Mouse (Mus musculus) kidney, embryonic 16.5 days (tissue): ENCODE results near the gene Gm43064. TPM values are rescaled to one million over a fixed set of nuclear protein-coding genes. Genes with fewer than 3 reads are reported as not detected.
A peak's percentile ranks its signal among the peaks of the same experiment; 100 is the strongest.
"Not testable (repeated sequence)": the region's sequence is repeated elsewhere in the genome, so short reads cannot be mapped to it uniquely, and the experiment has no call there.

Experiments used
- ATAC-seq: fragments of 200-750 bp; cut with Nextera tagmentation; 2 replicates; pipeline ENCODE4 v1.8.0; 2017; ENCODE audit warnings: moderate TSS enrichment; ENCODE audit not compliant: low FRiP score, low TSS enrichment
- H3K27ac ChIP-seq: fragments of 300-500 bp; sonication (generic); 2 replicates; pipeline ENCODE4 v1.5.1; 2014; ENCODE audit warnings: low read length
- H3K27me3 ChIP-seq: fragments of 300-500 bp; sonication (generic); 2 replicates; pipeline ENCODE4 v1.6.1; 2014; ENCODE audit warnings: low read length, control low read depth, mixed read lengths; ENCODE audit not compliant: insufficient read depth
- H3K36me3 ChIP-seq: fragments of 300-500 bp; sonication (generic); 2 replicates; pipeline ENCODE4 v1.6.1; 2014; ENCODE audit warnings: low read length, control low read depth, mixed read lengths; ENCODE audit not compliant: insufficient read depth
- H3K4me1 ChIP-seq: fragments of 300-500 bp; sonication (generic); 2 replicates; pipeline ENCODE4 v1.6.1; 2014; ENCODE audit warnings: low read length, control low read depth, mixed read lengths; ENCODE audit not compliant: insufficient read depth
- H3K4me2 ChIP-seq: fragments of 300-500 bp; sonication (generic); replicated peaks from 2 replicates; pipeline ENCODE4 v1.6.1; 2014; ENCODE audit warnings: low read depth, low read length
- H3K4me3 ChIP-seq: fragments of 300-500 bp; sonication (generic); 2 replicates; pipeline ENCODE4 v1.5.1; 2014; ENCODE audit warnings: mild to moderate bottlenecking, low read length
- H3K9ac ChIP-seq: fragments of 300-500 bp; sonication (generic); replicated peaks from 2 replicates; pipeline ENCODE4 v1.6.1; 2014; ENCODE audit warnings: low read length
- H3K9me3 ChIP-seq: fragments of 300-500 bp; sonication (generic); 2 replicates; pipeline ENCODE4 v1.6.1; 2016; ENCODE audit warnings: low read length, control low read depth
- WGBS: fragments of 180-500 bp; shearing (Covaris S2); extraction: QIAGEN DNeasy Blood & Tissue Kit; methylation state at CpG from one replicate; pipeline ENCODE4 v1.1.7; 2014; 5-methylcytosine and 5-hydroxymethylcytosine counted together
- polyA plus RNA-seq: library from polyadenylated mRNA; unstranded; fragments of >200 nt; fragmentation: Nextera tagmentation; extraction: Ambion mirVana; gene quantifications from 2 replicates; pipeline ENCODE4 v1.2.1, GENCODE M21; 2015

Gm43064 gene
- polyA plus RNA-seq, 1 experiment from 2014 or later, result 0.11 TPM

DNA sequence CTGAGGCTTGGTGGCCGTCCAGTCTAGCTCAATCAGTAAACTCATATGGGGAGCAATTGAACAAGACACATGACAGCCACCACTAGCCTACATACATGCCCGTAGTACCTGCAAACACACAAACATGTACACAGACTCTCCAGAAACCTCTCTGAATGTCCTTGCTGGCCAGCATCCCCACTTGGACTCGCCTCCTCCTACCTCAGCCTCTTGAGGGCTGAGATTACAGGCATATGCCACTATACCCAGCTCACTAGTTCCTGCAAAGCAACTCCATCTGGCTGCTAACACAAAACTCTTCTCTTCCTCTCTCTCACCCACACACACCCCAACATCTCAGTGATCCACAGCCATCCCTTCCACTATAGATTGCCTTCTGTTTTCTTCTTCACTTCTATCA, 29.1 kb upstream of the Gm43064 start:
- no peak overlapping the region for H3K4me3 ChIP-seq
- H3K27me3 ChIP-seq, result no peaks in the 10 kb centered on the region
- H3K4me2 ChIP-seq, result no peak overlapping the region
- no peak overlapping the region for H3K9ac ChIP-seq
- H3K36me3 ChIP-seq, result peaks cover 14% of the 10 kb centered on the region; the same call in 1 of the 2 replicates
- H3K4me1 ChIP-seq, result 0 out of 2 replicates have a peak, but pooled peaks cover 4% of the 10 kb centered on the region
- H3K9me3 ChIP-seq, result no peaks in the 10 kb centered on the region
- 96% methylated on average over 3 of the region's 3 CpGs for WGBS
- no peak for ATAC-seq
- no peak overlapping the region for H3K27ac ChIP-seq

DNA sequence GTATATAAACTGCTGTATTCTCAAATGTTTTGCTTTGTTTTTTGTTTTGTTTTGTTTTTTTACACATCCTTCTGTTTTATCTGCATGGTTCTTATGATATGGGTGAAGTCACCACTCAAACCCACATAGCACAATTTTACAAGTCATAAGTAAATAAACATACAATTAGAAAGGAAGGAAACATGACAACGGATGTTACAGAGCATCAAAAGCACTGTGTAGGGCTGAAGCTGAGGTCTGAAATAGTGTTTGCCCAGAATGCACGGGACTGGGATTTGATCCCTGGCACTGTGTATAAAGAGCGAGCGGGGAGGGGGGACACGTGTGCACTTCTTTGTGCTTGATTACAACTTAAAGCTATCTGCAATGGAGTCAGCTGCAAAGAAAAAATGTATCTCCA, 28.6 kb upstream of the Gm43064 start:
- no peak overlapping the region for H3K4me2 ChIP-seq
- ATAC-seq, result no peak
- no peaks in the 10 kb centered on the region for H3K27me3 ChIP-seq
- H3K36me3 ChIP-seq, result peaks cover 14% of the 10 kb centered on the region; the same call in 1 of the 2 replicates
- H3K9ac ChIP-seq, result no peak overlapping the region
- H3K9me3 ChIP-seq, result no peaks in the 10 kb centered on the region
- WGBS, result 83% methylated on average over 5 of the region's 5 CpGs
- H3K27ac ChIP-seq, result no peak overlapping the region
- no peak overlapping the region for H3K4me3 ChIP-seq
- 0 out of 2 replicates have a peak, but pooled peaks cover 6% of the 10 kb centered on the region for H3K4me1 ChIP-seq

DNA sequence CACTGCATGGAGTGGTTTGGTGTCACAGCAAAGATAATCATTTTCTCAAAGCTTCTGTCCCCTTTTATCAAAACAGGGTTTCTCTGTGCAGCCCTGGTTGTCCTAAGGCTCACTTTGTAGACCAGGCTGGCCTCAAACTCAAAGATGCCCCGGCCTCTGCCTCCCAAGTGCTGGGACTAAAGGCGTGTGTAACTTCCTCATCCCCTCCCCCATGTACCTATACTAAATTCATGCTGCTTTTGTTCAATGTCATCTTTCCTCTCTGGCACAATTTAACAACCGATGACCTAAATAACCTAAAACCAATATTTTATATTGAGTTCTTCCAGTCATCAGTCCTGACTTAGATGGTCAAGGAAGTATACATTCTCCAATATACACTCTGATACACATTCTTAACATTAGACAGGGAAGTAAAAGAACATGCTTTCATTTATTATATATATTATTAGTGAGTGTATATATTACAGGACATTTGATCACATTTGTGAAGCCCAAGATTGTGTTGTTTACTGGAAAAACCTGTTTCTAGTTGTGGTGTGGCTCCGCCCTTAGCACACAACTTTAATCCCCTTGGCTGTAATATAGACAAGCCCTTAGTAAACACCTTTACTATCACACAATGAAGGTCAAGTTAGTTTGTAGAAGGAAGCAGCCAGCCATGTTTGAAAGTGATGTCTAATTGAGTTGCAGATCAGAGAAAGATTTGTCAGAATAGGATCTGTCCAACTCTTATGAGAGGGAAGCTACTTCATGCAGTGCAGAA, 26.3 kb upstream of the Gm43064 start:
- ATAC-seq, result no peak
- 0 out of 2 replicates have a peak, but pooled peaks cover 6% of the 10 kb centered on the region for H3K4me1 ChIP-seq
- no peak overlapping the region for H3K9ac ChIP-seq
- no peaks in the 10 kb centered on the region for H3K27me3 ChIP-seq
- H3K36me3 ChIP-seq, result 0 out of 2 replicates have a peak, but pooled peaks cover 3% of the 10 kb centered on the region
- H3K4me2 ChIP-seq, result no peak overlapping the region
- no peak overlapping the region for H3K27ac ChIP-seq
- no peaks in the 10 kb centered on the region for H3K9me3 ChIP-seq
- no peak overlapping the region for H3K4me3 ChIP-seq
- WGBS, result 83% methylated on average over 4 of the region's 4 CpGs

DNA sequence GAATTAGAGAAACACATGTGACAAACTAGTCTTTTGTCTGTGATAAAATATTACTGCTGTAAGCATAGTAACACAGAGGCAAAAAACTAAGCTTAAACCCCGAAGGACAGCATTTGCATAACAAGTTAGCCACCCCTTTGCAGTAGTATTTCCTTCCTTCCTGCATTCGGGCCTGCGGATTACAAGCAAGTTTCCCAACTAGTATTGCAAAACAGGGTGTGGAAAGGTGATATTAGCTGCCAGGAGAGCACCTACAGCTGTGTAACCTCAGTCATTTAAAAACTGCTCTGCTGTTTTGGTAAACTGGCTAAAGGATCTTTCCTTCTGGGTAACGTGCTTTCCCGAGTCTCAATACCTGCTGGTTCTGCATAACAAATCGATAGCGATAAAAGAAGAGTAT, 22.1 kb upstream of the Gm43064 start:
- Histone ChIP-seq H3K27me3 (no peaks in the 10 kb centered on the region), H3K4me2 (no peak overlapping the region), H3K36me3 (no peaks in the 10 kb centered on the region), H3K27ac (no peak overlapping the region), H3K4me1 (peaks cover 27% of the 10 kb centered on the region), H3K9ac (no peak overlapping the region), H3K4me3 (no peak overlapping the region), H3K9me3 (no peaks in the 10 kb centered on the region)
- WGBS, result 55% methylated on average over 7 of the region's 7 CpGs
- no peak for ATAC-seq

DNA sequence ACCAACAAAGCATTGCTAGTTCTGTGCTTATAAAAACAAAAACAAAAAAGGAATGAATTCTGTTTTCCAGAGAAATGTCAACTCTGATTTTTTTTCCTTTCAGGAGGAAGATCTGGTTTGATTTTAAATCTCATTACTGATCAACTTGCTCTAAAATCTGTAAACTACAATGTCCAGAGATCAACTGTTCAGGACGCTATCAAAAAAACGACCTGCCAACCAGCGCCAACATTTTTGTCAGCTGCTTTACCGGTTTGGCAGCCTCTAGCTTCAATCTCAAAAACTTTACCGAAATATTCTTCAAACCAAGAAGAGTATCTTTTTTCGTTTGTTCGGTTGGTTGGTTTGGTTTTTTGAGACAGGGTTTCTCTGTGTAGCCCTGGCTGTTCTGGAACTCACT, 20.3 kb upstream of the Gm43064 start:
- WGBS, result 77% methylated on average over 7 of the region's 7 CpGs
- Histone ChIP-seq H3K36me3 (no peaks in the 10 kb centered on the region), H3K4me1 (peaks cover 27% of the 10 kb centered on the region), H3K4me2 (peak overlapping the region; percentile 75), H3K4me3 (peak overlapping the region; percentile 59; the same call in 1 of the 2 replicates), H3K27ac (no peak overlapping the region), H3K27me3 (no peaks in the 10 kb centered on the region), H3K9me3 (no peaks in the 10 kb centered on the region), H3K9ac (no peak overlapping the region)
- ATAC-seq, result no peak

DNA sequence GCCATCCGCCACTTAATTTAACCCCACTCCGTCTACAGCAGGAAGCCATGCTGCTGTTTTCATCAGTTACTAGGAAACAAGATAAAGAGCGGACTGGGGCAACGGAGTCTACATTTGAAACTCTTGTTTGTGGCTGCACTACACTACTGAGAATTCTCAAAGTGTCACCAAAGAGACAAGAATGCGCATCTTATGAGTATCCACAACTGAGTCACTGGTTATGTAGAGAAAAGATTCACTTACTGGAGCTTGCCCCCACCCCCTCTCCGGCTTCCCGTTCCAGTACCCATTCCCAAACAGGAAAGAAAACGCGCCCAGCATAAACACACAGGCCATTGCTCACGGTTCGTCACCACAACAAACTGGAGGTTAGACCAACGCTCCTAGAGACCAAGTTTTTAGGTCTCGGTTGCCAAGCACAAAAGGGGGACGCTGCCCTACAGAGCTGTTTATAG, 19.5 kb upstream of the Gm43064 start:
- H3K9me3 ChIP-seq, result no peaks in the 10 kb centered on the region
- peak overlapping the region; percentile 92 for H3K9ac ChIP-seq
- no peaks in the 10 kb centered on the region for H3K27me3 ChIP-seq
- WGBS, result 2% methylated on average over 14 of the region's 14 CpGs
- no peak for ATAC-seq
- peaks cover 25% of the 10 kb centered on the region for H3K4me1 ChIP-seq
- H3K4me3 ChIP-seq, result peak overlapping the region; percentile 59
- H3K27ac ChIP-seq, result peak overlapping the region; percentile 61
- peak overlapping the region; percentile 75 for H3K4me2 ChIP-seq
- no peaks in the 10 kb centered on the region for H3K36me3 ChIP-seq

DNA sequence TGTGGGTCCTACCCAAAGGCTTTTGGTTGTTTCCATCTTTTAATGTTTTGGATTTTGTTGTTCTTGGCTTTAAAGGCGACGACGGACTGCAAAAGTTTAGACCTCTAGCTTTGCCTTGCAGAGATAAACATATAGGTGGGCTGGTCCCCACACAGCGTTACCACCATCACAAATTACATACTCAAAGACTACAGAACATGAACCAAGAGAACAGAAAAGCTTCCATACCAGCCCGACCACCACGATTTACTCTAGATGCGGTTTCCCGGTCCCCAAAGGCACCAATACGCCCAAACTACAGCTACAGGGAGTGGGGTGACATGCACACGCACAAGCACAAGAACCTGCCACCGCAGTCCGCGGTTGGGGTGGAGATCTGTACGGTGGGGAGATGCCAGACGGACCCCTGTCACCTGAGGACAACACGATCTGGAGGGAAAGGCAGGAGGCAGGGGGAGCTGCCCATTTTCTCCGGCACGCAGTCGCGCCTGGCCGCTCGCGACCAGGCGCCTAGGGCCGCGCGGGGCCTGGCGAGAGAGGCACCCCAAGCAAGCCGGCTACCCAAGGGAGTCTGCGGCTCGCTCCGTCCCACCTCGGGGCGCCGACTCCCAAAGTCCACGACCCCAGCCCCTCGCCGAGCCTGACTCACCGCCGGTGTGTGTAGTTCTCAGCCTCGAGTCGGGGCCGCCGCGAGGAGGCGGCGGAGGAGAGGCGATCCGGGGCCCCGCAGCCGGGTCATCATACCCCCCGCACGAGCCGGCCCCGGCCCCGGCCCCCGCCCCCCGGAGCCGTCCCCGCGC, 18.8 kb upstream of the Gm43064 start:
- Histone ChIP-seq H3K4me3 (peak overlapping the region; percentile 59), H3K36me3 (no peaks in the 10 kb centered on the region), H3K4me1 (peaks cover 22% of the 10 kb centered on the region), H3K4me2 (peak overlapping the region; percentile 75), H3K9me3 (no peaks in the 10 kb centered on the region), H3K9ac (peak overlapping the region; percentile 92), H3K27me3 (no peaks in the 10 kb centered on the region), H3K27ac (peak overlapping the region; percentile 61)
- under 1% methylated on average over 48 of the region's 61 CpGs for WGBS
- ATAC-seq, result peak; percentile 87

DNA sequence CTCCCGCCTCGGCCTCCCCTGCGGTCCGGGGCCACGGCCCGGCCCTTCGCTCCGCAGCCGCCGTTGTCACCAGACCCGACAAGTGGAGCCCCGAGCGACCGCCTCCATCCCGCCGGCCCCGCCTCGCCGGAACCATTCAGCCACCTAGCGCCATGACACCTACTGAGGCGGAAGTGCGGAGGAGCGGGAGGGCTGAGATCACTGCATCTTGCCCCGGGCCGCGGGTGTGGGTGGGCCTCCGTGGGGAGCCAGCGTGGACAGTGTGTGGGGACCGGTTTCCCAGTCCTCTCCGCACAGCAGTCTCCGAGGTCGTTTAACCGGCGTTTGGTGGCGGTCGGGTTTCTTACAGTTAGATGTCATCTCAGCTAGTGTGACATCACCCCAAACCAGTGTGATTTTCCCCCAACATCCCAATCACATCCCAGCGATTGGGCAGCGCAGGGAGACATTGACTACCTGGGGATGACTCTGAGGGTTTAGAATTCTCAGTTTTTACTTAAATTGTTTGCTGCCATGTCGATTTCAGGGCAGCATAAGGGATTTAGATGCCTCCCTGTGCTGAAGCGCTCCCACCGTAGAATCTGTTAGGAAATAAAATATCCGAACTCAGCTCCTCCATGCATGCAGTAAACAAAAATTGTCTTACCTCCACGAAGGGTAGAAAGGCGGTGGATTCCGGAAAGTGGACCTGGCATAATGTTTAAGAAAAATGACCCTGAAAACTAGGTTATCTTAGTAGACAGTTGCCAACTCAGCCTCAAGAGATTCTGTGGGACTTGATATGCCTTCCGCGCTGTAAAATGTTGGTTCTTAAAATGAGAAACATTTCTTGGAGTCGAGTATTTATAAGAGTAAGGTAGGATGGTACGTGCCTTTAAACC, 17.9 kb upstream of the Gm43064 start, which contains the start of gene Hipk1:
TSS of gene Hipk1 (minus strand) at position 334 of the 881 bp plus-strand sequence.
- Histone ChIP-seq H3K9ac (peak within 1 kb of the TSS; percentile 92), H3K9me3 (no peaks in the 10 kb centered on the region), H3K4me1 (peaks cover 22% of the 10 kb centered on the region), H3K27me3 (no peaks in the 10 kb centered on the region), H3K27ac (peak within 1 kb of the TSS; percentile 61), H3K36me3 (no peaks in the 10 kb centered on the region), H3K4me2 (peak within 1 kb of the TSS; percentile 75), H3K4me3 (peak within 1 kb of the TSS; percentile 59)
- ATAC-seq, result peak; percentile 97
- 11% methylated on average over 40 of the region's 49 CpGs for WGBS

DNA sequence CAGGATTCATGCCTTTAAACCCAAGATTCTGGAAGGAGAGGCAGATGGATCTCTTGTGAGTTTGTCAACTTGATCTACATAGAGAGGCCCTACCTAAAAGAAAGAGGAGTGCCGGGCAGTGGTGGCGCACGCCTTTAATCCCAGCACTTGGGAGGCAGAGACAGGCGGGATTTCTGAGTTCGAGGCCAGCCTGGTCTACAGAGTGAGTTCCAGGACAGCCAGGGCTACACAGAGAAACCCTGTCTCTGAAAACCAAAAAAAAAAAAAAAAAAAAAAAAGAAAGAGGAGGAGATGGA, 17.3 kb upstream of the Gm43064 start:
- ATAC-seq, H3K9me3 ChIP-seq, H3K4me3 ChIP-seq, H3K9ac ChIP-seq, H3K36me3 ChIP-seq, H3K27me3 ChIP-seq, H3K27ac ChIP-seq, H3K4me2 ChIP-seq: not testable (repeated sequence)
- H3K4me1 ChIP-seq, result peaks cover 22% of the 10 kb centered on the region
- WGBS, result 79% methylated on average over 5 of the region's 5 CpGs
